Mouse (Mus musculus) common myeloid progenitor, adult 5-6 weeks (primary cell): ENCODE measurements around the gene Cd8a. TPM values are rescaled to one million over a fixed set of nuclear protein-coding genes. Genes with fewer than 3 reads are reported as not detected.
"Not testable (repeated sequence)": the region's sequence is repeated elsewhere in the genome, so short reads cannot be mapped to it uniquely, and the experiment has no call there.

Source experiments
- ATAC-seq: replicated peaks from 2 replicates; pipeline ENCODE4 v1.8.0; 2016; ENCODE audit warnings: low read depth, mild to moderate bottlenecking, moderate TSS enrichment, inconsistent platforms; ENCODE audit not compliant: poor library complexity, severe bottlenecking
- total RNA-seq: library from RNA; stranded (forward); fragments of 200-1000, 187-1606 nt; gene quantifications from 2 replicates; pipeline ENCODE4 v1.2.3, GENCODE M21; 2017

Gene Cd8a
- not detected in 2 replicates for total RNA-seq

DNA sequence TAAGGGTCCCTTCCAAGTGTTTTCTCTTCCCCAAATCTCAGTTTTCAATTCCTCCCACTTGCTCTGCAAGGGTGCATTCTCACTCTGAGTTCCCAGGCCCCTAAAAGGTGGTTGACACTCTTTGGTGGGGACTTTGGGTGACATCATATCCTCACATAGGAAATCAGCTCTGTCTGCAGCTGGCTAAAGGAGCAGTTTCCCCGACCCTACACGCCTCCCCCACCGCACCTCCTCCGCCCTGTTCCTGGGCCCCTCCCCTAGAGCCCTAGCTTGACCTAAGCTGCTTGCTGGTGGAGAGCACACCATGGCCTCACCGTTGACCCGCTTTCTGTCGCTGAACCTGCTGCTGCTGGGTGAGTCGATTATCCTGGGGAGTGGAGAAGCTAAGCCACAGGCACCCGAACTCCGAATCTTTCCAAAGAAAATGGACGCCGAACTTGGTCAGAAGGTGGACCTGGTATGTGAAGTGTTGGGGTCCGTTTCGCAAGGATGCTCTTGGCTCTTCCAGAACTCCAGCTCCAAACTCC, at the start of gene Cd8a:
Cd8a (plus strand) TSS at position 179 of the 527 bp plus-strand sequence.
- no peak for ATAC-seq

DNA sequence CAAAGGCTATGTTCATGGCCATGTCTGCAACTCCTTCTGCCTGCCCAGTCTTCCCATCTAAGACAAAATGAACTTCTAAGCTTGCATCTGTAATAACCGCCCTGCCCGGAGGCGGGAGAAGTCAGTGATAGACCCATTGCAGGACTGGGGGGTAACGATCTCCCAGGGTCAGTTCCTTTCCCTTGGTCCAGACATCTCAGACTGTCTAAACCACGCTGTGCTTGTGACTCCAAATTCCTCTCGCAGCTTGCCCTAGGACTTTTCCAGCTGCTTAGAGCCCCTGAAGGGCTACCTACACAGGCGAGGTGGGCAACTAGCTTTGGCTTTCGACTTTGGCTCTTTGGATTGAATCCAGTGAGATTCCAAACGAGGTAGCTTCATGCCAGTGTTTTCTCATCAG, 48.4 kb upstream of the Cd8a start:
- no peak for ATAC-seq

DNA sequence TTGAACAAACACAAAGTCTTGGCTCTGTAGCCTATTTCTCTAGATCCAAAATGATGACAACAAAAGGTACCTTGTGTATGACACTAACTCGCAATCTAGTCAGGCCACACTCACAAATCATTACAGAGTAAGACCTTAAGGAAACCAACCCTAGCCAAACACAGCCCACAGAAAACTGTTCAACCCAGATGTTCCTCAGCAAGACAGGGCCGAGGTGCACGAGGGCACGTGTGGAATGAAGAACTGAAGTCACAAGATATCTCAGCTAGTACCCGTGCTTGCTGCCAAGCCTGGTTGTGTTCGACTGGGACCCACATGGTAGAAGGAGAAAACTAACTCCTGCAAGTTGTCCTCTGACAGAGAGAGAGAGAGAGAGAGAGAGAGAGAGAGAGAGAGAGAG, 43.3 kb upstream of the Cd8a start:
- no peak for ATAC-seq

GRCm38 (mm10) chr6:71330486-71330885, 42.7 kb upstream of the Cd8a start:
- ATAC-seq = no peak

- ATAC-seq = not testable (repeated sequence)
Observed at GRCm38 (mm10) chr6:71331491-71331890, 41.7 kb upstream of the Cd8a start.

GRCm38 (mm10) chr6:71332236-71332965, 40.8 kb upstream of the Cd8a start:
- ATAC-seq = no peak

- ATAC-seq = no peak
Observed at GRCm38 (mm10) chr6:71333031-71333430, 40.2 kb upstream of the Cd8a start.

DNA sequence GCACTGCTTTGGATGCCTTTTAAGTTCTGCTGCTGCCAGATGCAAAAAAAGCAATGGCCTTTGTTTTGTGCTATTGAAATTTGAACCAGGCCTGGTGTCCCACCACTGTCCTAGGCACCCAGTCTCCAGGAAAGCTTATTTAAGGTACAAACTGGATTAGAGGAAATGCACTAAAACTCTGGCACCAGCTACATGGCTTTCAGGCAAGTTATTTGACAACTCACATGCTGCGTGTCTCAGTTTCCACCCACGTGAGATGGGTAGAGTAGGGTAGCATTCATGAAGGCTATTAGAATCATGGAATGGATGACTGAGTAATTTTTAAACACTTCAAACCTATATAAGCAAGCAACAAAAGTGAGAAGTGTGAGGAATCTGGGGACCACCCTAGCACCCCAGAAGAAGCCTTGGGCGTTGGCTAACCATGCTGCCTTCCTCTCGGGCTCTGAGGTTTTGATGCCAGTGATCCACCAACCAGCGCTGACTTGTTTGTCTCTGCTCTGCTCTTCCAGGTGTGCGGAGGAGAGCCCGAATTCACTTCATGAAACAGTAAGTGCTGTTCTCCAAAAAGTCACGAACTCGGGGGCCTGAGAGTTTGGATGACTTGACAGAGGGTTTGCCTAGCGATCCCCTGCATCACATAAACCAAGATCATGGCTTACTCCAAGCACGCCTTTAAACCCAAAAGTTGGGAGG, 39.5 kb upstream of the Cd8a start:
- no peak for ATAC-seq

DNA sequence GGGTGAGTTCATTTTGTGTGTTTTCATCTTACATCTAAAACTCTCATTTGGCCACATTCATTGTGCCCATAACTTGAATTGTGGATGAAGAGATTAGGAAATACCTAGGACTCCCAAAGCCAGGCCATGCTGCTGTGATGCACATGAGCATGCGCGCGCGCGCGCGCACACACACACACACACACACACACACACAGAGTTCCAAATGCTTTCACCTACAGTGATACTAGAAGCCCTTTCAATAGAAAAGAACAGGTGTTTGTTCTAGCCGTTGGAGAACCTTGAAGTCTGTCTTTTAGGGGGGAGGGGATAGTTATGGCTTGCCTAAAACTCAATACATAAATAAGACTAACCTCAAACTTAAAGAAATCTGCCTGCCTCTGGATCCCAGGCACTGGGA, 35.6 kb upstream of the Cd8a start:
- no peak for ATAC-seq

- ATAC-seq = no peak
Observed at GRCm38 (mm10) chr6:71338941-71339340, 34.3 kb upstream of the Cd8a start.

- no peak for ATAC-seq
Observed at GRCm38 (mm10) chr6:71339351-71339750, 33.9 kb upstream of the Cd8a start.

DNA sequence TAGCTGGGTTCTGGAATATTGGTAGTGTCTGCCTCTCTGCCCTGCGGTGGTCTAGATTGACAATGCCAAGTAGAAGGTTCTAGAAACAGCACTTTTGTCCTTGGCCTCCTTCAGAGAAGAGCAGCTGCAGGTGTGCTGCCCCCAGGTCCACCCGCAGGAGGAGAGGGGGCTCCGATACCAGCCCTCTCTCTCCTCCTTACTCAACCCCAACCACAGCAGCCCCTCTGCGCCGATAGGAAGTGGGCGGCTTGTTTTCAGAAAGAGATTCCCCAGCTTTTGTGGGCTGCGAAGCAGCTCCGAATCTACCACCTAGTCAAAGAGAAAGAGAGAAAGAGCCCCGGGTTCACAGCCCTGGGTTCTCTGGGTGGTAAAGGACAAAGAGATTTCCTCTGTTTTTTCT, 32.0 kb upstream of the Cd8a start:
- no peak for ATAC-seq

GRCm38 (mm10) chr6:71348006-71348405, 25.2 kb upstream of the Cd8a start:
- no peak for ATAC-seq

- 0 out of 2 replicates have a peak, but pooled peaks have one; percentile 22 for ATAC-seq
Observed at GRCm38 (mm10) chr6:71351201-71351600, 22.0 kb upstream of the Cd8a start.

DNA sequence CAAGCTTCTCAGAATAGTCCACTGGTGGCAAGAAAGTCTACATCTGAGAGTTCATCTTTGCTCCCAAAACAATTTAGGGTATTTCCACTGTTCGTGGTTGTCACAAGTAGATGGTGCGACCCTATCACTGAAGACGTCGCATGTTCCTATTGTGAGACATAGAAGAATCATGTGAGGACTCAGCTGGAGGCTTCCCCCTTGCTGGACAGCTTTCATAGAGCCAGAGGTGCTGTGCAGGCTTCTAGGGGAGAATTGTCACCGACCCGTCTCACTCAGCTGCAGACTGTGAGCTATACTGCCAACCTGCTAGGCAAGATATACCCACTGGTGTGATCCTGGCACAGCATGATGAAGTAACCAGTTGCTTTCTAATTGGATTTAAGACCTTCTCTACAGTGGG, 21.0 kb upstream of the Cd8a start:
- ATAC-seq = no peak

- no peak for ATAC-seq
Observed at GRCm38 (mm10) chr6:71352866-71353427, 20.3 kb upstream of the Cd8a start.

DNA sequence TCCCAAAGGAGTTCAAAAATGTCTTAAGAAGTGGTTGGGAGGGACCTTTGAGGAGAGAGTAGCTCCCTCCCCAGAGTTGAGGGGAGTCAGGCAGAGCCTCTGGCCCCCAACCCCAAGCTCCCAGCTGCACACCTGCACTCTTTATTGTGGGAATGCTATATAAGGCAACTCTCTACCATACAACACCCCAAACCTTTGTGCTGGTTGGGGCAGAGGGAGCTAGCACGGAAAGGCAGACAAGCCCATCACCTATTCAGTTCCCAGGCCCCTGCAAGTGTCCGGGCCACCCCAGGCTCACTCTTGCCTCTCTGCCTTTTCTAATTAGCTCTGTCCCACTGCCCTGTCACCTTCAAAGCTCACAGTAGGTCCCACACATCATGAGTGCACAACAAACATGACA, 19.5 kb upstream of the Cd8a start:
- no peak for ATAC-seq

DNA sequence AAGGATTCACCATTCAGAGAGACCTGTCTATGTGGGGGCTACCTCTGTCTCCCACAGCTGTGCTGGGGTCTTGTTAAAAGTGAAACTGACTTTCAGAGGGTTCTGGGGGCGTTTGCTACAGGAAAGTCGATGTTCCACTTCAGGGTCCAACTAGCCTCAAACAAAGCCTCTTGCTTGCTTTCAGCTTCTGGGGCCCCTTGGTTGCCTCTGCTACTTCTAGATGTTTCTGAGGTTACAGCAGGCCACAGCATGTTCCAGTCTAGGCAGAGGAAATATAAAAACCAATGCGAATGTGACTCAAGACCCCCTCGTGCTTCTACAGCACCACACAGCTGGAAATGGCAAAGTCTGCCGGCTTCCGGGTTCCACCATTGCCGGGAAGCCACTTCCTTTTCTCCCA, 15.7 kb upstream of the Cd8a start:
- no peak for ATAC-seq

DNA sequence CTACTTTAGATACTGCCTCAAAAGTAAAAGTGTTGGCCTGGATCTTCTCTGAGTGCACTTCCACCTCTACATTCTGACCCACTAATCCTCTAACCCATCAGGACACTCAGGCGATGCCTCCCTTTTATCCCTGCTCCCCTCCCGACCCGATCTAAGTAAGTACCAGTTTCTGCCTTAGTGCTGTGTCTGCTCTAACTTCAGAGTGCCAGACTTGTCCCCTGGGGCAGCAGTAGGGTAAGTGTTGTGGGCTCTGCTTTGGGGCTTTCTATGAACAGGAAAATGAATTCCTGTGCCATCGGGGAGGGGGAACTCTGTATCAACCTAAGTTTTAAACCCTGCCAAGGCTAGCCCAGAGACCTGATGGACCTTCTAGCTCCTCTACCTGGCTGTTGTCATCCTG, 13.0 kb upstream of the Cd8a start:
- no peak for ATAC-seq

- ATAC-seq = no peak
Observed at GRCm38 (mm10) chr6:71360751-71361150, 12.5 kb upstream of the Cd8a start.

GRCm38 (mm10) chr6:71361156-71361670, 12.0 kb upstream of the Cd8a start:
- no peak for ATAC-seq
